ENCODE assay signal across 15 mouse cellular contexts in the genomic region with DNA sequence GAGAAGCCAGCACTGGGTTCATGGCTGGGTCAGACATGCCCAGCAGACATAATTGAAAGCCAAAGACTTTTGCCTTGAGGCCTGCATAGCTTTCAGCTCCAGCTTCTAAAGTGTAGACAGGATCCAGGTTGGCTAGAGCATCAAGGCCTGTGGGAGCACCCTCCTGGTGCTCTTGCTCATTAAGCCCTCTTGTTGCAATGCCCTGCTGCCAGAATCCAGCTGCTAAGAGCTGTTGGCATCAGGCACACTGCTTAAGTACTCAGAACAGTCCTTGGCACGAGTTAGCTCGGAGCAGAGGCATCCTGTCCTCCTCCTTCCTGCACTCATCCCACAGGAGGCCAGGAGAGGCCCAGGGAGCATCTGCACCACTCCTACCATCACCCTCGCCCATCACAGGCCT.
"Had no signal": no experiment of that assay in that cellular context is flagged by ENCODE, and none has a peak within 500 bp of the region (broad histone marks: within the 10 kb centered on the region; RNA-seq: fewer than 3 reads in every experiment).

No protein-coding gene starts in this region.

- H3K27me3 ChIP-seq: limb, embryonic 13.5 days; midbrain, embryonic 15.5 days; neural tube, embryonic 13.5 days had no signal

- DNase-seq: kidney, postnatal 36 days; left cerebral cortex, postnatal 4 days; lung, adult 18-20 months; retina, postnatal 1 day; right cerebral cortex, postnatal 4 days; spleen, adult 18-20 months; thymus, adult 18-20 months; thymus, postnatal 14 days had no signal

- H3K4me1 ChIP-seq: limb, embryonic 13.5 days; midbrain, embryonic 15.5 days; neural tube, embryonic 13.5 days had no signal

- ATAC-seq: midbrain, embryonic 15.5 days had no signal

- H3K4me2 ChIP-seq: limb, embryonic 13.5 days; midbrain, embryonic 15.5 days; neural tube, embryonic 13.5 days had no signal

- H3K36me3 ChIP-seq: limb, embryonic 13.5 days; midbrain, embryonic 10.5 days; midbrain, embryonic 15.5 days; neural tube, embryonic 13.5 days had no signal

- H3K9ac ChIP-seq: limb, embryonic 13.5 days; liver, embryonic 14.5 days; midbrain, embryonic 15.5 days; neural tube, embryonic 13.5 days had no signal

- H3K9me3 ChIP-seq: limb, embryonic 13.5 days; midbrain, embryonic 10.5 days; midbrain, embryonic 15.5 days; neural tube, embryonic 13.5 days had no signal

- H3K27ac ChIP-seq: kidney, postnatal 0 days; layer of hippocampus, adult 2 months; limb, embryonic 13.5 days; liver, embryonic 14.5 days; midbrain, embryonic 10.5 days; midbrain, embryonic 15.5 days; neural tube, embryonic 13.5 days had no signal

- H3K4me3 ChIP-seq: layer of hippocampus, adult 2 months; limb, embryonic 13.5 days; midbrain, embryonic 10.5 days; midbrain, embryonic 15.5 days; neural tube, embryonic 13.5 days had no signal
